Mouse (Mus musculus) heart, embryonic 10.5 days (tissue): Measurements from ENCODE around the gene Lbp. TPM values are rescaled to one million over a fixed set of nuclear protein-coding genes. Genes with fewer than 3 reads are reported as not detected.
A peak's percentile ranks its signal among the peaks of the same experiment; 100 is the strongest.

ENCODE experiments used
- DNase-seq: peaks from one replicate; pipeline ENCODE4 v3.0.0-alpha.2; 2017; ENCODE audit warnings: low spot score
- H3K27ac ChIP-seq: fragments of 300-500 bp; sonication (generic); 2 replicates; pipeline ENCODE4 v1.5.1; 2016; ENCODE audit warnings: mild to moderate bottlenecking
- H3K27me3 ChIP-seq: fragments of 300-500 bp; sonication (generic); 2 replicates; pipeline ENCODE4 v1.6.1; 2016; ENCODE audit warnings: mild to moderate bottlenecking; ENCODE audit not compliant: poor library complexity, insufficient read depth, severe bottlenecking
- H3K36me3 ChIP-seq: fragments of 300-500 bp; sonication (generic); 2 replicates; pipeline ENCODE4 v1.6.1; 2016; ENCODE audit warnings: mild to moderate bottlenecking, moderate library complexity
- H3K4me1 ChIP-seq: fragments of 300-500 bp; sonication (generic); 2 replicates; pipeline ENCODE4 v1.6.1; 2016; ENCODE audit warnings: mild to moderate bottlenecking
- H3K4me3 ChIP-seq: fragments of 300-500 bp; sonication (generic); 2 replicates; pipeline ENCODE4 v1.5.1; 2016; ENCODE audit warnings: mild to moderate bottlenecking, moderate library complexity
- H3K9me3 ChIP-seq: fragments of 300-500 bp; sonication (generic); 2 replicates; pipeline ENCODE4 v1.6.1; 2016; ENCODE audit warnings: mild to moderate bottlenecking, moderate library complexity
- WGBS: fragments of 180-500 bp; shearing (Covaris S2); methylation state at CpG from one replicate; pipeline ENCODE4 v1.1.7; 2016; 5-methylcytosine and 5-hydroxymethylcytosine counted together
- polyA plus RNA-seq: library from polyadenylated mRNA; unstranded; fragments of >200 nt; fragmentation: Nextera tagmentation; extraction: Ambion mirVana; gene quantifications from 2 replicates; pipeline ENCODE4 v1.2.1, GENCODE M21; 2016

Lbp gene
- polyA plus RNA-seq, 1 experiment from 2014 or later, result 5.4 TPM

DNA sequence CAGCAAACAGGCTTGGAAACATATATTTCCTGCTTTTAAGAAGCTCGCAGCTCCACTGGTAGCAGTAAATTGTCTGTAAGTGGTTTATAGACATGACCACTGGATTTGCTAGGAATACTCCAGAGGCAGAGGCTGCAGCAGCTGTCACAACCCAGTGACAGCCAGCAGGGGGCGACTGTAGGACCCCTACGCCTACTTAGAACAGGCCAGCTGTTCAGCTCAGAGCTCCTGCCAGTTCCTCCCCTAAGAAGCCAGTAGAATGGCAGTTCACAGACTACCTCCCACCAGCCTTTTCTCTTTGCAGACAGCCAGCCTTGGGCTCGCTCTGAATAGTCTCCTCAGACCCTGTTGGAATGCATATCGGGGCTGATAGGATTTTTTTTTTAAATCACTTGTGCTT lies 10.7 kb downstream of the Lbp start:
- no peaks in the 10 kb centered on the region for H3K4me1 ChIP-seq
- H3K27ac ChIP-seq, result no peak overlapping the region
- no peak overlapping the region for H3K4me3 ChIP-seq
- H3K9me3 ChIP-seq, result no peaks in the 10 kb centered on the region
- H3K36me3 ChIP-seq, result peaks cover 3% of the 10 kb centered on the region; the same call in 1 of the 2 replicates
- H3K27me3 ChIP-seq, result no peaks in the 10 kb centered on the region; the same call in 1 of the 2 replicates
- DNase-seq, result peak; percentile 84
- WGBS, result 15% methylated on average over 5 of the region's 5 CpGs

DNA sequence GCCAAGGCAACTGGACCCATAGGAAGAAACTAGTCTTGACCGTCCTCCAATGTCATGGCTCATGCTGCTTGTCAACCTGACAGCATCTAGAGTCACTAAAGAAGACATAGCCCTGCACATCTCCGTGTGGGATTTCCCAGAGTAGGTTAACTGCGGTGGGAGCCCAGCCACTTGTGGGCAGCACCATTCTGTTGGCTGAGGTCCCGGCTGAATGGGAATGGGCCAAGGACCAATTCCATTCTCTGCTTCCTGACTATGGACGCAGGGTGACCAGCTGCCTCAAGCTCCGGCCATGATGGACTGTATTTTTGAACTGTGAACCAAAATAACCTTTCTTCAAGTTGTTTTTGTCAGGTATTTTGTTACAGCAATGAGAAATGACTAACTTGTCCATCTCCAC lies 15.3 kb downstream of the Lbp start:
- DNase-seq, result no peak
- Histone ChIP-seq H3K27ac (no peak overlapping the region), H3K4me3 (no peak overlapping the region), H3K4me1 (no peaks in the 10 kb centered on the region; the same call in 1 of the 2 replicates), H3K36me3 (peaks cover 3% of the 10 kb centered on the region; the same call in 1 of the 2 replicates), H3K9me3 (no peaks in the 10 kb centered on the region), H3K27me3 (no peaks in the 10 kb centered on the region)
- WGBS, result 86% methylated on average over 6 of the region's 6 CpGs

GRCm38 (mm10) chr2:158322845-158323244 lies 16.6 kb downstream of the Lbp start:
- no peak for DNase-seq
- no peaks in the 10 kb centered on the region for H3K27me3 ChIP-seq
- no peak overlapping the region for H3K4me3 ChIP-seq
- H3K9me3 ChIP-seq, result no peaks in the 10 kb centered on the region
- H3K36me3 ChIP-seq, result peaks cover 3% of the 10 kb centered on the region; the same call in 1 of the 2 replicates
- no peak overlapping the region for H3K27ac ChIP-seq
- H3K4me1 ChIP-seq, result no peaks in the 10 kb centered on the region; the same call in 1 of the 2 replicates
- WGBS, result 60% methylated on average over 3 of the region's 3 CpGs

DNA sequence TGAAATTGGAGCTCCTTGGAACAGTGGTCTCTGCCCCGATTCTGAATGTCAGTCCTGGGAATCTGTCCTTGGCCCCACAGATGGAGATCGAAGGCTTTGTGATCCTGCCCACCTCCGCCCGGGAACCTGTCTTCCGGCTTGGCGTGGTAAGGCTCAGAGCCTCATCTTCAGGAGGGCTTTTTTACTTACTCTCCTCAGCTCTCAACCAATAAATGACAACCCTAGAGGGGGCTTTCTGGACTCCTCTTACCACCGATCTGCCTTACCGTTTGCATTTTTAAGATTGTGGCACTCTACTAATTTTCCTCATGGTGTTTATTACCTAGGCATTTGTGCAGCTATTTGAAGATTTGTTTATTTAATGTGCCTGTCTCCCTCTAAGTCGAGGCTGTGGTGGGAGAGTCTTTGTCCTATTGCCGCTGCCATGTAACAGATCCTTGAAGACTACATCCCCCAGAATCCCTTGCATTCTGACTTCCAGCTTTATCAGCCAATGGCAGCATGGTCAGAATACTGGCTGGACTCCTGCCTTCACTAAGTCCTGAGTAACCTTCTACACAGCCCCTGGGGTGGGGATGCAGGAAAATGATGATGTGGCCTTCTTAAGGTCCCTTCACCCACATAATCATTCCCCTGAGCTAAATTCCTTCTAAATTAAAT lies 18.4 kb downstream of the Lbp start:
- no peak overlapping the region for H3K4me3 ChIP-seq
- no peak for DNase-seq
- no peak overlapping the region for H3K27ac ChIP-seq
- 58% methylated on average over 10 of the region's 10 CpGs for WGBS
- H3K9me3 ChIP-seq, result no peaks in the 10 kb centered on the region
- peaks cover 3% of the 10 kb centered on the region; the same call in 1 of the 2 replicates for H3K36me3 ChIP-seq
- H3K4me1 ChIP-seq, result peaks cover 2% of the 10 kb centered on the region; the same call in 1 of the 2 replicates
- H3K27me3 ChIP-seq, result no peaks in the 10 kb centered on the region

- Histone ChIP-seq H3K36me3 (peaks cover 3% of the 10 kb centered on the region; the same call in 1 of the 2 replicates), H3K27ac (no peak overlapping the region), H3K27me3 (no peaks in the 10 kb centered on the region), H3K9me3 (no peaks in the 10 kb centered on the region), H3K4me1 (peaks cover 2% of the 10 kb centered on the region; the same call in 1 of the 2 replicates), H3K4me3 (no peak overlapping the region)
- DNase-seq, result no peak
- 84% methylated on average over 8 of the region's 8 CpGs for WGBS
Measured at GRCm38 (mm10) chr2:158325609-158326008, 19.3 kb downstream of the Lbp start.

- Histone ChIP-seq H3K27ac (no peak overlapping the region), H3K36me3 (no peaks in the 10 kb centered on the region), H3K9me3 (no peaks in the 10 kb centered on the region), H3K27me3 (no peaks in the 10 kb centered on the region; the same call in 1 of the 2 replicates), H3K4me1 (0 out of 2 replicates have a peak, but pooled peaks cover 9% of the 10 kb centered on the region), H3K4me3 (no peak overlapping the region)
- no peak for DNase-seq
- WGBS, result 82% methylated on average over 13 of the region's 13 CpGs
Measured at GRCm38 (mm10) chr2:158334356-158334755, 28.1 kb downstream of the Lbp start.

GRCm38 (mm10) chr2:158337698-158338097 lies 31.4 kb downstream of the Lbp start:
- Histone ChIP-seq H3K4me3 (no peak overlapping the region), H3K4me1 (0 out of 2 replicates have a peak, but pooled peaks cover 9% of the 10 kb centered on the region), H3K9me3 (no peaks in the 10 kb centered on the region), H3K36me3 (no peaks in the 10 kb centered on the region), H3K27me3 (no peaks in the 10 kb centered on the region; the same call in 1 of the 2 replicates), H3K27ac (no peak overlapping the region)
- DNase-seq, result no peak
- WGBS, result 81% methylated on average over 10 of the region's 10 CpGs

DNA sequence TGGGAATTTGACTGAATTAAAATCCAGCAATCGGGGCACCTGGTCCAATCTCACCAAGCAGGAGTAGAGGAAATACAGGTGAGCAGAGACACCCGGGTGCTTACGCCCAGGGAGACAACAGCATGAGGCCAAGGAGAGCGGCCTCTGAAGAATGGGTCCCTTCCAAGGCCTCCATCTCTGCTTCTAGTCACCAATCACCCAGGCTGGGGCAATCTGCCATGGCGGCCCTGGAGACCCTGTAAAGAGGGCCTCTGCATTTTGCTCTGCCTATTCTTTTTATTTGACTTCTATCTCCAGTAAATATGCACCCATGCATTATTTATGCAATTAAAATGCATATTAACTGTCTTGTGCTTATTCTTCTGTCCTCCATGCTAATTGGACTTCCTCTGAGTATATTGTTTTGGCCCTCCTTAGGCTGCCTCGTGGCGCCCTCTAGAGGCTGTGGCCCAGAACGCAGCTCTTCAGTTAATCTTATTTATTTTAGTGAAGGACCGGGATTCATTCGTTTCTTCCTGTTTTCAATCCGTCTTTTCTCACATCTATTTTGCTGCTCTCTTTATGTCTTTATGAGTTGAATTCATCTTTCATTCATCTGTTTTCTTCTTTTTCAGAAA lies 33.8 kb downstream of the Lbp start:
- Histone ChIP-seq H3K27ac (no peak overlapping the region), H3K9me3 (no peaks in the 10 kb centered on the region), H3K27me3 (no peaks in the 10 kb centered on the region; the same call in 1 of the 2 replicates), H3K4me3 (no peak overlapping the region), H3K36me3 (no peaks in the 10 kb centered on the region), H3K4me1 (0 out of 2 replicates have a peak, but pooled peaks cover 9% of the 10 kb centered on the region)
- 38% methylated on average over 11 of the region's 11 CpGs for WGBS
- no peak for DNase-seq

DNA sequence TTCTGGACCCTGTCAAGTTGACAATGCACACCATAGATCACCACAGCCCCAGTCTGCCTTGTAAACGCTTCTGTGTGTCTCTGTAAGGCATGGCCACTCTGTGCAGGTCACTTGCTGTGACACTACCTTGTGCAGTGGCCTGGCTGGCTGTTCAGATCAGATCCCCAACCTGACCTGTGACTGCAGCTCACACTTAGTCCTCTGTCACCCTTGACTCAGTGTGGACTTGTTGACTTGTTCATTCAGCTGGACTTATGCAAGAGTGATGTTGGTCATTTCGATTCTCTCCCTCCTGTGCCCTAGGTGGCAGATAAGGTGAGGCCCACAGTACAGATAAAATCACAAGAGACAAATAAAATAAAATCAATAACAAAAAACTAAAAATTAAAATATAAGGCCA lies 35.0 kb downstream of the Lbp start:
- 65% methylated on average over 2 of the region's 2 CpGs for WGBS
- 0 out of 2 replicates have a peak, but pooled peaks cover 8% of the 10 kb centered on the region for H3K4me1 ChIP-seq
- no peak overlapping the region for H3K4me3 ChIP-seq
- H3K36me3 ChIP-seq, result no peaks in the 10 kb centered on the region
- no peak overlapping the region for H3K27ac ChIP-seq
- no peaks in the 10 kb centered on the region for H3K9me3 ChIP-seq
- peaks cover 4% of the 10 kb centered on the region; the same call in 1 of the 2 replicates for H3K27me3 ChIP-seq
- no peak for DNase-seq

GRCm38 (mm10) chr2:158343495-158343894 lies 37.2 kb downstream of the Lbp start:
- Histone ChIP-seq H3K4me3 (no peak overlapping the region), H3K4me1 (no peaks in the 10 kb centered on the region), H3K36me3 (no peaks in the 10 kb centered on the region), H3K27ac (no peak overlapping the region), H3K9me3 (no peaks in the 10 kb centered on the region), H3K27me3 (0 out of 2 replicates have a peak, but pooled peaks cover 9% of the 10 kb centered on the region)
- 85% methylated on average over 5 of the region's 5 CpGs for WGBS
- no peak for DNase-seq

GRCm38 (mm10) chr2:158346467-158346866 lies 40.2 kb downstream of the Lbp start:
- no peaks in the 10 kb centered on the region for H3K36me3 ChIP-seq
- H3K4me1 ChIP-seq, result no peaks in the 10 kb centered on the region
- no peak for DNase-seq
- 73% methylated on average over 6 of the region's 6 CpGs for WGBS
- H3K4me3 ChIP-seq, result no peak overlapping the region
- H3K9me3 ChIP-seq, result no peaks in the 10 kb centered on the region
- H3K27me3 ChIP-seq, result 0 out of 2 replicates have a peak, but pooled peaks cover 9% of the 10 kb centered on the region
- H3K27ac ChIP-seq, result no peak overlapping the region

DNA sequence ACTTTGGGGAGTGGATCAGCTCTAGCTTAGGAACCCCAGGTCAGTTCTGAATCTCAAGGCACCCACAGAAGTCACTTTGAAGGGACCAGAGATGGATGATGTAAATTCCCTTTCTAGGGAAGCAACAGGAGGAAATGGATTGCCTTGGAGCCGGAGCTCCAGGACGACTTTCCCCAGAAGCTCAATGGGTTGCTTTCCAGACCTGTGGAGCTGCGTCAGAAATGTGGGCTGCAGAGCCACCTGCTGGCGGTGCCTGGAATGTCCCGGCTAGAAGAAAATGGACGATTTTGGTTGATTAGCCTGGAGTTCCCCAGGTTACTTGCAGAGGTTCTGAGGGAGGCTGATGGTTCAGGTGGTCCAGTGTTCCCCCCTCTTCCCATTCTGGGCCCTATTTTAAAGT lies 41.6 kb downstream of the Lbp start:
- Histone ChIP-seq H3K4me1 (no peaks in the 10 kb centered on the region), H3K27ac (no peak overlapping the region), H3K36me3 (peaks cover 8% of the 10 kb centered on the region; the same call in 1 of the 2 replicates), H3K27me3 (0 out of 2 replicates have a peak, but pooled peaks cover 9% of the 10 kb centered on the region), H3K4me3 (no peak overlapping the region), H3K9me3 (no peaks in the 10 kb centered on the region)
- no peak for DNase-seq
- 5% methylated on average over 6 of the region's 6 CpGs for WGBS

DNA sequence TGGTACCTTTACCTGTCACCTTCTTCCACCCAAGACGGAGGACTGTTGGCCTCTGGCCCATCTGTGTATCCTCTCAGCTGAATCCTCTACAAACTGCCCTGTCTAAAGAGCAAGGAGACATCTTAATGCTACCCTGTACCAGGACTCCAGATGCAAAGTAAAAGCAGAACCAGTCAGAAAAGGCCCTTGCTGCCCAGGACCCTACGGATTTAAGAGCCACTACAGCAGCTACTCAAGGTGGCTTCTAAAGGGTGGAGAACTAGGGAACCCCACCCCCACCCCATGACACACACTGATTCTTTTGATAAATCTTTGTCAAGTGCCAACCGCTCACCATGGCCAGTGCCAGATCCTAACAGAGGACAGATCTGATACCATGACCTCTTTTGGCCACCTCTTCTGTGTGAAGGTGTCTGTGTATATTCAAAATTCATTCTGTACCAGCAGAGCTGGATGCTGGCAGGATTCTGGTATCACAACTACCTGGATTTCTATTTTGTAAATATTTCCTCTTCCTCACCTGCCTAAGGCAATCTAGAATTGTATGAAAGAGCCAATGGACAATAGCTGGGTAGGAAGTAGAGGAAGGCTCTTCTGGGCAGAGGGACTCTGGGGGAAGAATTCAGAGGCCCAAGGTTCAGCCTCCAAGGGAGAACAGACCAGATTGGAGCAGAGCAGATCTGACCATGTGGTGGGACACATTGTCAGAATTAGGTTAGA lies 46.7 kb downstream of the Lbp start:
- no peaks in the 10 kb centered on the region for H3K4me1 ChIP-seq
- H3K27me3 ChIP-seq, result no peaks in the 10 kb centered on the region
- DNase-seq, result no peak
- WGBS, result 74% methylated on average over 3 of the region's 3 CpGs
- H3K9me3 ChIP-seq, result no peaks in the 10 kb centered on the region
- H3K27ac ChIP-seq, result no peak overlapping the region
- no peak overlapping the region for H3K4me3 ChIP-seq
- peaks cover 59% of the 10 kb centered on the region for H3K36me3 ChIP-seq
